Mouse (Mus musculus) embryonic facial prominence, embryonic 14.5 days (tissue): ENCODE data around the gene Slc7a5. TPM values are rescaled to one million over a fixed set of nuclear protein-coding genes. Genes with fewer than 3 reads are reported as not detected.

Experiments used
- ATAC-seq: fragments of 200-750 bp; cut with Nextera tagmentation; 2 replicates; pipeline ENCODE4 v1.8.0; 2017; ENCODE audit warnings: low read depth, moderate number of reproducible peaks, moderate TSS enrichment
- DNase-seq: peaks from one replicate; pipeline ENCODE4 v3.0.0-alpha.2; 2015; ENCODE audit warnings: low spot score
- H3K27ac ChIP-seq: fragments of 300-500 bp; sonication (generic); replicated peaks from 2 replicates; pipeline ENCODE4 v1.5.1; 2014; ENCODE audit warnings: low read depth, mild to moderate bottlenecking, low read length, moderate library complexity
- H3K27me3 ChIP-seq: fragments of 300-500 bp; sonication (generic); replicated peaks from 2 replicates; pipeline ENCODE4 v1.6.1; 2014; ENCODE audit warnings: low read length; ENCODE audit not compliant: control insufficient read depth, insufficient read depth
- H3K36me3 ChIP-seq: fragments of 300-500 bp; sonication (generic); 2 replicates; pipeline ENCODE4 v1.6.1; 2014; ENCODE audit warnings: low read length, mixed read lengths; ENCODE audit not compliant: control insufficient read depth, insufficient read depth
- H3K4me1 ChIP-seq: fragments of 300-500 bp; sonication (generic); 2 replicates; pipeline ENCODE4 v1.6.1; 2014; ENCODE audit warnings: antibody characterized with exemption, low read length; ENCODE audit not compliant: control insufficient read depth, insufficient read depth
- H3K4me2 ChIP-seq: fragments of 300-500 bp; sonication (generic); 2 replicates; pipeline ENCODE4 v1.6.1; 2014; ENCODE audit warnings: low read depth, mild to moderate bottlenecking, low read length, moderate library complexity, mixed read lengths
- H3K4me3 ChIP-seq: fragments of 300-500 bp; sonication (generic); 2 replicates; pipeline ENCODE4 v1.5.1; 2014; ENCODE audit warnings: low read depth, mild to moderate bottlenecking, low read length
- H3K9ac ChIP-seq: fragments of 300-500 bp; sonication (generic); 2 replicates; pipeline ENCODE4 v1.6.1; 2014; ENCODE audit warnings: low read depth, mild to moderate bottlenecking, low read length, moderate library complexity, mixed read lengths
- H3K9me3 ChIP-seq: fragments of 300-500 bp; sonication (generic); 2 replicates; pipeline ENCODE4 v1.6.1; 2016; ENCODE audit warnings: low read length; ENCODE audit not compliant: control insufficient read depth
- WGBS: fragments of 180-500 bp; shearing (Covaris S2); extraction: QIAGEN DNeasy Blood & Tissue Kit; methylation state at CpG from one replicate; pipeline ENCODE4 v1.1.7; 2014; 5-methylcytosine and 5-hydroxymethylcytosine counted together
- polyA plus RNA-seq: library from polyadenylated mRNA; unstranded; fragments of >200 nt; fragmentation: Nextera tagmentation; extraction: Ambion mirVana; gene quantifications from 2 replicates; pipeline ENCODE4 v1.2.1, GENCODE M21; 2014

Slc7a5 gene
- 28.8 and 29.6 TPM in 2 replicates for polyA plus RNA-seq

DNA sequence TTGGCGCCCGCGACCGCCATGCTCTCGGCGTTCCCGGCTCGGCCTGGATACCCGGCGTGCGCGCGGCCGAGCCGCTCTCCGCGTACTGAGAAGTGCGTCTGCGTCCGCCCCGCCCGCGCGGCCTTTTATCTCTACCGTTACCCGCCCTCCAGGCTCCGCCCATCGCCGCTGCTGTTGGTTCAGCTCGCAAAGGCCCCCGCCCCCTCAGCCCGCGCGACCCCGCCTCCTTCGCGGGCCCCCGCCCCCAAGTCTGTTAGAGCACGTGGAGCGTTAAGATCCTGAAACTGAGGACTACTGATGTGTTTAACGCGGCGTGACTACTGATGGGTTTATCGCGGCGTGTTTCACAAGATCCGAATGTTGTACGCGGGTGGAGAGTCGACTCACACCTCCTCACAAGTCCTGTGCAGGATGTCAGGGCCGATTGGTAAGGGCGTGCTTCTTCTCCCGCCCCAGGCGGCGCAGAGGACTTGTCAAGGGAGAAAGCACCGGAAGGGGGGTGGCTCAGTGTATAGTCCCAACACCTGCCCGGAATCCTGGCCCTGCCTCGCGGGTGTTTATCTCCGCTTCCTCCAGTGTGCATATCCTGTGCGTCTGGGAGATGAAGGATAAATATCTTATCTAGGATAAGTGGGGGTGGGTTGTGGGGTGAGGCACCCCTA is at the start of gene Slc7a5:
Gene Slc7a5 (minus strand): TSS at position 108 of the 662 bp plus-strand sequence.
- Histone ChIP-seq H3K27me3 (no peaks in the 10 kb centered on the region; the same call in 1 of the 2 replicates), H3K4me1 (peaks cover 18% of the 10 kb centered on the region), H3K9ac (peak within 1 kb of the TSS; percentile 74), H3K9me3 (no peaks in the 10 kb centered on the region), H3K4me2 (peak within 1 kb of the TSS; percentile 68), H3K27ac (no peak within 1 kb of the TSS), H3K36me3 (no peaks in the 10 kb centered on the region), H3K4me3 (peak within 1 kb of the TSS; percentile 79)
- peak; percentile 99 for DNase-seq
- under 1% methylated on average over 26 of the region's 61 CpGs for WGBS
- ATAC-seq = peak; percentile 95

DNA sequence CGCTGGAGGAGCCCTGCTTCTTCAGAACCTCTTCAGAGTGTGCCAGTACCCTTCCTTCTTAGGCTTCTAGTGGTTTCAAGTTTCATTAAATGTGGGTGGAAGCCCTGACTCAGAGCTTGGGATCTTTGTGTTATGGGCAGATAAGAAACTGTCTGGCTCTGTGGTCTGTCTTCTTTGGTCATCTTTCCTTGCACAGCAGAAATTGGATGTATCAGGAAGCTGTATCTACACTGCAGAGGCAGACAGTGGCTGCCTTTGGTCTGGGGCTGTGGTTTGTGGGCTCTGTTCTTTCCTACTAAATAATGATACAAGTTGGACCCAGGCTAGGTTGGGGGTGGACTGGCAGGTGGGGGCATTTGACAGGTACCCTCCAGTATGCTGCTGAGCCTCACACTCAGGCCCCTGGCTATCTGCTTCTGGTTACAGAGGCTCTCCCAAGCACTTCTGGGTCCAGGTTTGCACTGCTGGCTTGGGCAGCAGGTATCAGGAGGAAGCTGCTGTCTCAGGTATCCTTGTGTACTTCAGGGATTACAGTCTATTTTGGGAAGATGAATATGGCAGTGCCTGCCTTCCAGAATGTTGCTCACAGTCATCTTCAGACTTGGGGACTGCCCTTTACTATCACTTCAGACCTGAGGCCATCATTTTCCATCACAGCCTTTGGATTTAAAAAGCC is 48.5 kb upstream of the Slc7a5 start:
- ATAC-seq (no peak), DNase-seq (no peak)
- Histone ChIP-seq H3K4me3 (no peak overlapping the region), H3K9ac (no peak overlapping the region), H3K4me1 (peaks cover 12% of the 10 kb centered on the region), H3K4me2 (no peak overlapping the region), H3K27me3 (no peaks in the 10 kb centered on the region), H3K9me3 (no peaks in the 10 kb centered on the region), H3K27ac (no peak overlapping the region), H3K36me3 (peaks cover 22% of the 10 kb centered on the region)
- 83% methylated on average over 1 of the region's 1 CpGs for WGBS

DNA sequence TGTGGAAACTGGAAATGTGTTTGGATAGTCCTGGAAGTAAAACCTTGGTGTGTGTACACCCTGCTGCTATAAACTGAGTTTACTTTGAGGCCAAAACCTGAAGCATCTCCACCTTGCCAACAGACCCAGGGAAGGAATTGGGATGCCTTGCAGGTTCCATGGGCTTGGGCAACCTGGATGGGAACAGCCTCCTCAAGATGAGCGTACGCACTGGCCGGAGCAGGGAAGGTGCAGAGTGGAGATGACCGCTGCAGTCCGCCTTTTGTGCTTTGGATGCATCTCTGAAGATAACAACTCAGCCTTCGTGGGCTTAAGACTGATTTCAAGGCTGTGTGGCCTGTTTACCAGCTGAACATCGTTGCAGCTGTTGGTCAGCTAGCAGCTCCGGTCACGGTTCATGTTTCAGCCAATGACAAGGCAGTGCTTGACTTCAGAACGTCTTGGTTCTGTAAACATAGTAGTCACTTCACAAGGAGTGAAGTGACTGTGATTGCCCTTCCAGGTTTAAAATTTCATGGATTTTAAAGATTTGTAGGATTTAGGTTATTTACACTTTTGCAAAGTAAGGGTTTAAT is 47.6 kb upstream of the Slc7a5 start:
- H3K36me3 ChIP-seq = peaks cover 22% of the 10 kb centered on the region
- ATAC-seq (no peak), DNase-seq (no peak)
- WGBS = 75% methylated on average over 10 of the region's 10 CpGs
- H3K27me3 ChIP-seq = no peaks in the 10 kb centered on the region
- no peak overlapping the region for H3K27ac ChIP-seq
- H3K9ac ChIP-seq = no peak overlapping the region; the same call in 1 of the 2 replicates
- H3K4me3 ChIP-seq = no peak overlapping the region
- H3K4me2 ChIP-seq = no peak overlapping the region
- peaks cover 12% of the 10 kb centered on the region for H3K4me1 ChIP-seq
- H3K9me3 ChIP-seq = no peaks in the 10 kb centered on the region

DNA sequence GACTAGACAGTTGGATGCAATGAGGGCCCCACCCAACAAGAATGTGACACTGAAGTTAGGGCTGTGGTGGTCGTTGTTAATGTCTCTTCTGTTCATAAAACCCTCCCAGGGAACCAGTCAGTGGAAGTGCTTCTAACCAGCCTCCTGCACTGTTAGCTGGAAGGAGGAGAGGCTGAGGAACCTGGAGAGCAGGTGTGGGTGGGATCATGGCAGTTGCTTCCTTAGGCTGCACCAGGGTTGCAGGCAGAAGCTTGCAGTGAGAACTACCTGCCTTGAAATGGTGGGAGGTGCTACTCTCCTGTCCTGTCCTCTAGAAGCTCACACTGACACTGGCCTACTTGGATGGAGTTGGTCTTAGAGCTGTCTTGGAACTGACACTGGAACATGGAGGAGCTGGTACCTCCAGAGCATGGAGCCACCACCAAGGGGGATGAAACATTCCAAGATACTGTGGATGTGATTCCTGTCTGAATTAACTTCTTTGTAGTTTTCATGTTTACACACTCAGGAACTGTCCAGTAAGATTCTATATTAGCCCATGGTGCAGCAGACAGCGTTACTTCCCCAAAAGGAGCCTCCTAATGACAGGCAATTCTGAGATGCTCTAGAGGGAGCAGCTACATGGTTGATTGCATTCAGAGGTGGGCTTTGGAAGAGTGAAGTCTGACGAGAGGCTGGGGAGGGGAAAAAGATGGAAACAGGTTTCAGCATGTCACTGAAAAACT is 46.5 kb upstream of the Slc7a5 start:
- H3K9ac ChIP-seq = no peak overlapping the region
- H3K4me1 ChIP-seq = peaks cover 12% of the 10 kb centered on the region
- no peaks in the 10 kb centered on the region for H3K9me3 ChIP-seq
- ATAC-seq (no peak), DNase-seq (no peak)
- peaks cover 22% of the 10 kb centered on the region for H3K36me3 ChIP-seq
- H3K4me3 ChIP-seq = no peak overlapping the region
- no peak overlapping the region for H3K4me2 ChIP-seq
- H3K27ac ChIP-seq = no peak overlapping the region
- WGBS = 65% methylated on average over 3 of the region's 3 CpGs
- no peaks in the 10 kb centered on the region for H3K27me3 ChIP-seq

DNA sequence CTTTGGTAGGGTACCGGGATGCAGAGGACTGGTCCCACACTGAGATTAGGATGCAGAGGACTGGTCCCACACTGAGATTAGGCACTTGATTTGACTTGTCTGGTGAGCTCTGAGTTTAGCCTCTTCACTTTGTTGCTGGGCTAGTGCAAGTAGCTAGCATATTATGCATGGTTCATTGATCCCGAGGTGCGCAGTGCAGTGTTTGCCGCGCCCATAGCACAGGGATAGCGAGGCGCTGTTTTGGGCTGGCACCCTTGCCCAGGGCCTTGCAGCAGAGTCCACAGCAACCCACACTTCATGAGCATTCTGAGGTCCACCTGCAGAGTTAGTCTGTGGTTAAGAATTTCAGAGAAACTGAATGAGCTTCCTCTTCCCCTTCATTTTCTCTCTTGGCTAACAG is 45.3 kb upstream of the Slc7a5 start:
- H3K4me2 ChIP-seq = peak overlapping the region; percentile 80
- 91% methylated on average over 7 of the region's 7 CpGs for WGBS

DNA sequence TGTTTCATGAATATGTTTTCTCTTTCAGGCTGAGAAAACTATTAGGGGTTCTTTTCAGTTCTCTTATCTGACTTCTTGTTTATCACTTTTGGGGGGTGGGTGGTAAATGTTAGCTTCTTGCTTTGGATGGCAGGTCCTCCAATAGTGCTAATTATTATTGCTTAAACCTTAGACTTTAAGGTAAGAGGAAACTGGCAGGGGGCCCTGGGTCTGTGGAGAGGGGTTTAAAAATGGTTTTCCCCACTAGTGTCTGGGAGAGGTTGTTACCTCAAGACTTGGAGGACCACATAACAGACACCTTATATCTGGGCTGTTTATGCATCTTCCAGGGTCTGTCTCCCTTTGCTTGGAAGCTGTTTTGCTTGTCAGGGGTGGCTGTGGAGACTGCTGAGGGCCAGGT is 44.6 kb upstream of the Slc7a5 start:
- no peak for ATAC-seq
- Histone ChIP-seq H3K27ac (no peak overlapping the region), H3K36me3 (peaks cover 22% of the 10 kb centered on the region), H3K9me3 (no peaks in the 10 kb centered on the region), H3K27me3 (no peaks in the 10 kb centered on the region), H3K4me1 (peaks cover 23% of the 10 kb centered on the region), H3K4me2 (peak overlapping the region; percentile 80), H3K4me3 (peak overlapping the region; percentile 87; the same call in 1 of the 2 replicates), H3K9ac (peak overlapping the region; percentile 51; the same call in 1 of the 2 replicates)
- no peak for DNase-seq

More for the DNA sequence above, 45.3 kb upstream of the Slc7a5 start:
- no peaks in the 10 kb centered on the region for H3K27me3 ChIP-seq
- H3K9ac ChIP-seq = no peak overlapping the region
- H3K27ac ChIP-seq = no peak overlapping the region
- H3K36me3 ChIP-seq = peaks cover 22% of the 10 kb centered on the region
- H3K4me1 ChIP-seq = peaks cover 18% of the 10 kb centered on the region
- H3K4me3 ChIP-seq = no peak overlapping the region
- no peaks in the 10 kb centered on the region for H3K9me3 ChIP-seq
- ATAC-seq = no peak
- no peak for DNase-seq

DNA sequence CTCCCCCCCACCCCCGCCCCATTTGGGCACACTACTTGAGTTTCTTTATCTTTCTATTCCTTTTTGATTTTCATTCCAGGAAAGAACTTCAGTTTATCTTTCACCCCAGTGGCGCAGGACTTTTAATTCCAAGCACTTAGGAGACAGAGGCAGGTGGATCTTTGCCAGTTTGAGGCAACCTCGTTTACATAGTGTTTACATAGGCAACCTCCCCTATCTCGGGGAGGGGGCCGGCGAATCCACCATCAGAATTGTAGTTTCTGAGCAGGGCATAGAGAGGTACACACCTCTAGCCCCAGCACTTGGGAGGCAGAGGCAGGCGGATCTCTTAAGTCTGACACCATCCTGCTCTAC is 44.1 kb upstream of the Slc7a5 start:
- H3K27ac ChIP-seq = peak overlapping the region; percentile 96; the same call in 1 of the 2 replicates
- H3K4me2 ChIP-seq = peak overlapping the region; percentile 80
- peak overlapping the region; percentile 99 for H3K9ac ChIP-seq
- H3K27me3 ChIP-seq = no peaks in the 10 kb centered on the region
- H3K36me3 ChIP-seq = peaks cover 22% of the 10 kb centered on the region
- peak overlapping the region; percentile 87 for H3K4me3 ChIP-seq
- ATAC-seq = no peak
- 37% methylated on average over 7 of the region's 7 CpGs for WGBS
- H3K9me3 ChIP-seq = no peaks in the 10 kb centered on the region
- no peak for DNase-seq
- H3K4me1 ChIP-seq = peaks cover 26% of the 10 kb centered on the region
